Mouse (Mus musculus) neural tube, embryonic 13.5 days (tissue): ENCODE data around the gene Gm10959. TPM values are rescaled to one million over a fixed set of nuclear protein-coding genes. Genes with fewer than 3 reads are reported as not detected.
A peak's percentile ranks its signal among the peaks of the same experiment; 100 is the strongest.
"Not testable (repeated sequence)": the region's sequence is repeated elsewhere in the genome, so short reads cannot be mapped to it uniquely, and the experiment has no call there.

ENCODE experiments used
- ATAC-seq: fragments of 200-750 bp; cut with Nextera tagmentation; 2 replicates; pipeline ENCODE4 v1.8.0; 2017; ENCODE audit warnings: low read depth, mild to moderate bottlenecking, moderate TSS enrichment, moderate library complexity
- H3K27ac ChIP-seq: fragments of 300-500 bp; sonication (generic); replicated peaks from 2 replicates; pipeline ENCODE4 v1.5.1; 2015; ENCODE audit warnings: moderate library complexity, mild to moderate bottlenecking, inconsistent platforms
- H3K27me3 ChIP-seq: fragments of 300-500 bp; sonication (generic); 2 replicates; pipeline ENCODE4 v1.6.1; 2015; ENCODE audit warnings: mild to moderate bottlenecking, inconsistent platforms
- H3K36me3 ChIP-seq: fragments of 300-500 bp; sonication (generic); 2 replicates; pipeline ENCODE4 v1.6.1; 2015; ENCODE audit warnings: mild to moderate bottlenecking, inconsistent platforms
- H3K4me1 ChIP-seq: fragments of 300-500 bp; sonication (generic); replicated peaks from 2 replicates; pipeline ENCODE4 v1.6.1; 2015; ENCODE audit warnings: inconsistent platforms
- H3K4me2 ChIP-seq: fragments of 300-500 bp; sonication (generic); 2 replicates; pipeline ENCODE4 v1.6.1; 2015; ENCODE audit warnings: inconsistent platforms, mild to moderate bottlenecking, moderate library complexity
- H3K4me3 ChIP-seq: fragments of 300-500 bp; sonication (generic); 2 replicates; pipeline ENCODE4 v1.5.1; 2015; ENCODE audit warnings: mild to moderate bottlenecking, inconsistent platforms
- H3K9ac ChIP-seq: fragments of 300-500 bp; sonication (generic); 2 replicates; pipeline ENCODE4 v1.6.1; 2015; ENCODE audit warnings: moderate library complexity, mild to moderate bottlenecking, inconsistent platforms
- H3K9me3 ChIP-seq: fragments of 300-500 bp; sonication (generic); 2 replicates; pipeline ENCODE4 v1.6.1; 2016; ENCODE audit warnings: inconsistent platforms
- WGBS: fragments of 180-500 bp; shearing (Covaris S2); methylation state at CpG from one replicate; pipeline ENCODE4 v1.1.7; 2015; 5-methylcytosine and 5-hydroxymethylcytosine counted together
- polyA plus RNA-seq: library from polyadenylated mRNA; unstranded; fragments of >200 nt; fragmentation: Nextera tagmentation; extraction: Ambion mirVana; gene quantifications from 2 replicates; pipeline ENCODE4 v1.2.1, GENCODE M21; 2015

The Gm10959 gene
- polyA plus RNA-seq = not detected in 2 replicates

DNA sequence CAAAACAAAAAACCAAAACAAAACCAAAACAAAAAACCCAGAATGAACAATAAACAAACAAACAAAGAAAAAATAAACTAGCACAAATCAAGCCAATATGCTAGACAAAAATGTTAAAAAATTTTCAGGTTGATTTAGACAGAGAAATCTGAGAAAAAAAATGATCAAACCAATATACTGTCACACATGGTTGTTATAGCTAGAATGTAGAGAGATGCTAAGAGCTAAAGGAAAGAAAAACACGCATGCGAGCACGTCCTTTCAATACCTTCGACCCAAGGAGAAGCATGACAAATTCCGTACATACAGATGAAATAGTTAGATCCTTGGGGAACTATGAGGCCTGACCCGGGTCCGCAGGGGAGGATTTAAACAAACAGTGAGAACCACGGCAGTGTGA, at the start of gene Gm10959:
Gene Gm10959, minus strand, starts transcription at position 101 of the 400 bp plus-strand sequence.
- no peak for ATAC-seq
- Histone ChIP-seq H3K4me3 (no peak within 1 kb of the TSS), H3K9me3 (no peaks in the 10 kb centered on the region), H3K36me3 (no peaks in the 10 kb centered on the region), H3K27ac (no peak within 1 kb of the TSS), H3K4me2 (no peak within 1 kb of the TSS), H3K4me1 (no peaks in the 10 kb centered on the region; the same call in 1 of the 2 replicates), H3K27me3 (no peaks in the 10 kb centered on the region), H3K9ac (no peak within 1 kb of the TSS)
- whole genome bisulfite sequencing = 74% methylated on average over 8 of the region's 8 CpGs

DNA sequence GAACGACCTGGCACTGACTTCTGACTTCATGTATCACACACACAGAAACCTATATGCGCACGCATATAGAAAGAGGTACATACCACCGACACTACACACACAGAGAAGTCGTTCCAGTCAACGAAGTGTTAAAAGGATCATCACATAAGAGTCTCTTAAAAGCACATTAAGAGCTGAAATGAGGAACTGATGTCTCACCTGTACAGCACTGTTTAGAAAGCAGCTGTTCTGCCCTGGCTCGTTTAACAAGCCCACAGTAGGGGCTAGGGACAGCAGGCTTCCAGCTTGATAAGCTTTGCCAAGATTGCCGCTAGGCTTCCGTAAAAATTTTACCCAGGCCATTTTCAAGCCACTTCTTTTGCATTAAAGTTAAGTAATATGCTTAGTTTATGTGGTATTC, 49.2 kb upstream of the Gm10959 start:
- no peak overlapping the region for H3K4me2 ChIP-seq
- no peaks in the 10 kb centered on the region for H3K4me1 ChIP-seq
- no peak overlapping the region for H3K9ac ChIP-seq
- H3K4me3 ChIP-seq = no peak overlapping the region
- no peak for ATAC-seq
- no peak overlapping the region for H3K27ac ChIP-seq
- no peaks in the 10 kb centered on the region for H3K27me3 ChIP-seq
- peaks cover 6% of the 10 kb centered on the region for H3K36me3 ChIP-seq
- H3K9me3 ChIP-seq = no peaks in the 10 kb centered on the region
- 93% methylated on average over 9 of the region's 9 CpGs for WGBS

DNA sequence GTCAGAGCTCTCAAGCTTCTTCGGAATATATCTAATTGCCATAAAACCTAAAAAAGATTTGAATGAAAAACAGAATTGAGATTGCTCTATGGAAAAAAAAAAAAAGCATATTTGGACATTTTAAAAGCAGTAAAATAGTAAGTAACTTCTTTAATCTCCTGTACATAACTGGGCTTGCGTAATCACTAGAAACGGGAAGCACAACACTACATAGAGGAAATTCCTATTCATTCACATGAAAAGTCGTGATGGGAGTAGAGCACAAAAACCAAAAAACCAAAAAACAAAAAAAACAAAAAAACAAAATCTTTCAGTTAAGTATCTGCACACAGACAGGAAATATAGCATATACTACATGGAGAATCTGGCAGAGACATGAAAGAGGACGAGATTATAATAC, 45.1 kb upstream of the Gm10959 start:
- H3K9ac ChIP-seq = no peak overlapping the region
- no peaks in the 10 kb centered on the region for H3K27me3 ChIP-seq
- H3K4me3 ChIP-seq = no peak overlapping the region
- no peak overlapping the region for H3K4me2 ChIP-seq
- H3K9me3 ChIP-seq = no peaks in the 10 kb centered on the region
- 91% methylated on average over 5 of the region's 5 CpGs for WGBS
- no peak for ATAC-seq
- H3K4me1 ChIP-seq = no peaks in the 10 kb centered on the region
- peaks cover 13% of the 10 kb centered on the region for H3K36me3 ChIP-seq
- no peak overlapping the region for H3K27ac ChIP-seq

GRCm38 (mm10) chr3:122950129-122950528, 31.0 kb upstream of the Gm10959 start:
- H3K9me3 ChIP-seq = no peaks in the 10 kb centered on the region
- no peaks in the 10 kb centered on the region for H3K27me3 ChIP-seq
- 95% methylated on average over 2 of the region's 2 CpGs for WGBS
- ATAC-seq = no peak
- H3K4me2 ChIP-seq = no peak overlapping the region
- H3K27ac ChIP-seq = no peak overlapping the region
- H3K9ac ChIP-seq = no peak overlapping the region
- H3K4me1 ChIP-seq = no peaks in the 10 kb centered on the region
- peaks cover 29% of the 10 kb centered on the region for H3K36me3 ChIP-seq
- H3K4me3 ChIP-seq = no peak overlapping the region

DNA sequence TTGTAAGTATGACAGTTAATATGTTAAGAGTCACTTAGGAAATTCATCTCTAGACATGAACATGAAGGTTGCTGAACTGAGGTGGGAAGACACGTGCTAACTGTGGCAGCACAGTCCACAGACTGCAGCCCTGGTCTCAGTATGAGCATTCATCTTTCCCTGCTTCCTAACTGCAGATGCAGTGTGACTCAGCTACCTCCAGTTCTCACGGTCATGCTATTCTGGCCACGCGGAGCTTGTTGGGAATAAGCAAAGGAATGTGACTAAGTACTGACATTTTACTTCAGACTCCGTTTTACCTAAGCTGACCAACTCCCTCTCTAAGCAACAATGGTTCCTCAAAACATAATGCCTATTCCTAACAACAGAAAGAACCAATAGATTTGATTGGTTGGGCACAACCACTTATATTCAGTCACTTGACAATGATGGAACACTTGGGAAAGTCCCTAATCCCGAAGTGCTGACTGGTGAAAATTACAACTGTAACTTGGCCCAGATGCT, 24.3 kb upstream of the Gm10959 start:
- Histone ChIP-seq H3K4me2 (no peak overlapping the region), H3K27me3 (no peaks in the 10 kb centered on the region), H3K9me3 (no peaks in the 10 kb centered on the region), H3K27ac (no peak overlapping the region), H3K4me3 (no peak overlapping the region), H3K9ac (no peak overlapping the region), H3K4me1 (no peaks in the 10 kb centered on the region), H3K36me3 (peaks cover 6% of the 10 kb centered on the region; the same call in 1 of the 2 replicates)
- 80% methylated on average over 6 of the region's 6 CpGs for WGBS
- no peak for ATAC-seq

DNA sequence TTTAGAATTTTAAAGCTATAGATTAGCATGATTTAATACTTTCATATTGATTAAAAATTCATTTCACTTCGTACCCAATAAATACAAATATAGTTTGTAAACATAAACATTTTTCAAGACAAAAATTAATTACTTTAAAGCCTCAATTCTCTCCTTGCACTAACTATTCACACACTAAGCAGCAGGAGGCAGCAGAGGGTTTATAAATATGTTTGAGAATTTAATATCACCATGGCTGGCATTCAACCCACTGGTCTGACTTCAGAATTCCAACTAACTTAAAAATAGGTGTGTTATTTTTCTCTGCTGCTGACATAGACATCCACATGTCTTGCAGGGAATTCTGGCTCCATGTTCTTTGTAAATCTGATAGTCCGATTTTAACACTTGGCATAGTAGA, 20.1 kb upstream of the Gm10959 start:
- 85% methylated on average over 2 of the region's 2 CpGs for WGBS
- ATAC-seq = no peak
- H3K9ac ChIP-seq = no peak overlapping the region
- H3K36me3 ChIP-seq = peaks cover under 1% of the 10 kb centered on the region; the same call in 1 of the 2 replicates
- no peaks in the 10 kb centered on the region for H3K4me1 ChIP-seq
- no peaks in the 10 kb centered on the region for H3K9me3 ChIP-seq
- H3K27ac ChIP-seq = no peak overlapping the region
- no peaks in the 10 kb centered on the region for H3K27me3 ChIP-seq
- no peak overlapping the region for H3K4me3 ChIP-seq
- no peak overlapping the region for H3K4me2 ChIP-seq

DNA sequence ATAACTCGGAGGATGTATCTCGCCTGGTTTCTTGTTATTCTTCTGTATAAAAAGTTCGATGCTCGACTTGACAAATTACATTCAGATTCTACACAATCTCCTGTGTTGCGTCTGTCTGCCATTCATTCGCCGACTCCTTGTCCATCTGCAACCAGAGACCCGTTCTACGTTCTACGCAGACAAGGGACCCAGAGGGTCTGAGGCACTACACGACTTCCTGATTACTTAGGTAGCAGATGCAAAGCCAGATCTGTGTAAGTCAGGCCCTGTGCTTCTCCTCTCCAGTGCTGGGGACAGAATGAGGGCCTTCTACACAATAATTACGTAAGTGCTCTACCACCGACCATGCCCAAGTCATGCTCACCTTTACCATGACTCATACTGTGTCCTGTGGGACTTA, 18.0 kb upstream of the Gm10959 start:
- whole genome bisulfite sequencing = 79% methylated on average over 13 of the region's 13 CpGs

DNA sequence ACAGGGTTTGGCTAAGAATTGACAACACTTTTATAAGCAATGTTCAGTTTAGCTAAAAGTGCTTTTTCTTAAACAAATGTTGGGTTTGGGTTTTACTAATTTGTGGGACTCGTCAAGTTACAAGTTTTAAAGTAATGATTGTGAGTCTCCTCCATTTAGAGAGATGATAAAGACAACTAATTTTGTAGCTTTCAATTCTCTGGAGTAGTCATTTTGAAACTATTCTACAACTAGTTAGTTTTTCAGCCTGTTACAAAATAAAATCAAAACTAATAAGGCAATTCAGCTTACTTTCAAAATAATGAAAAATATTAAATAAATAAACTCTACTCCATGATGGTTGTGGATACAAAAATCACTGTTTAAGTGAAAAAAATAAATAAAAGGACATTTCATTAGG, 13.3 kb upstream of the Gm10959 start:
- H3K4me3 ChIP-seq = no peak overlapping the region
- ATAC-seq = no peak
- H3K27me3 ChIP-seq = no peaks in the 10 kb centered on the region
- no peaks in the 10 kb centered on the region for H3K9me3 ChIP-seq
- H3K36me3 ChIP-seq = peaks cover 6% of the 10 kb centered on the region
- no peak overlapping the region for H3K4me2 ChIP-seq
- no peak overlapping the region for H3K9ac ChIP-seq
- WGBS = 91% methylated on average over 1 of the region's 1 CpGs
- H3K4me1 ChIP-seq = no peaks in the 10 kb centered on the region
- no peak overlapping the region for H3K27ac ChIP-seq

More for the DNA sequence above, 18.0 kb upstream of the Gm10959 start:
- not testable (repeated sequence) for H3K4me2 ChIP-seq, H3K9ac ChIP-seq, H3K4me3 ChIP-seq, H3K27ac ChIP-seq, ATAC-seq, H3K27me3 ChIP-seq, H3K36me3 ChIP-seq, H3K9me3 ChIP-seq, H3K4me1 ChIP-seq

- Histone ChIP-seq H3K27me3 (no peaks in the 10 kb centered on the region), H3K9ac (no peak overlapping the region), H3K36me3 (peaks cover 6% of the 10 kb centered on the region), H3K9me3 (no peaks in the 10 kb centered on the region), H3K27ac (no peak overlapping the region), H3K4me2 (no peak overlapping the region), H3K4me3 (no peak overlapping the region), H3K4me1 (peaks cover 18% of the 10 kb centered on the region)
- no peak for ATAC-seq
- 94% methylated on average over 6 of the region's 6 CpGs for WGBS
Measured at GRCm38 (mm10) chr3:122929723-122930122, 10.6 kb upstream of the Gm10959 start.

- peak within 1 kb of the TSS; percentile 64 for H3K4me2 ChIP-seq
Measured at GRCm38 (mm10) chr3:122924009-122924914, 5.1 kb upstream of the Gm10959 start, which contains the start of gene 1810037I17Rik. Gene 1810037I17Rik, plus strand, starts transcription at chr3:122924203.

DNA sequence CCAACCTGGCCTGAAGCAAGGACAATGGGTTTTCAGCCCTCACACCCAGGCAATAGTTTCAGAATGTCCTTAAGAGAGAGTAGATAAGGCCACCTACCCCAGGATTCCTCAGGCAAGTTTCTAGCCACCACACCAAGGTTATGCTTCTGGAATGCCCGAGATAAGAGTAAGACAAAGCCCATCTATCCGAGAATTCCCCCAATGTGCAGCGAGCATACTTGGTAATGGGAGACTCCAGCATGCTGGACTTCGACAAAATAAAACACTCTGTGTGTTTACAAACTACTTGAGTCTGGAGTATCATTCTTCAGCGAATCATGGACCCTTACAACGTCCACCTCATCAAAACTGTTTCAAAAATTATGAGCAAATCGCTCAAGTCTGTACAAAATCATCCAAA, 4.0 kb upstream of the Gm10959 start:
- no peaks in the 10 kb centered on the region for H3K27me3 ChIP-seq
- H3K27ac ChIP-seq = no peak overlapping the region
- no peaks in the 10 kb centered on the region for H3K36me3 ChIP-seq
- H3K4me2 ChIP-seq = peak overlapping the region; percentile 64
- no peaks in the 10 kb centered on the region for H3K9me3 ChIP-seq
- ATAC-seq = no peak
- 72% methylated on average over 7 of the region's 7 CpGs for WGBS
- no peak overlapping the region for H3K4me3 ChIP-seq
- H3K9ac ChIP-seq = no peak overlapping the region
- peaks cover 18% of the 10 kb centered on the region for H3K4me1 ChIP-seq

More at GRCm38 (mm10) chr3:122924009-122924914, 5.1 kb upstream of the Gm10959 start, which contains the start of gene 1810037I17Rik:
- no peaks in the 10 kb centered on the region for H3K9me3 ChIP-seq
- H3K4me3 ChIP-seq = peak within 1 kb of the TSS; percentile 60
- peak within 1 kb of the TSS; percentile 73 for H3K9ac ChIP-seq
- H3K27me3 ChIP-seq = no peaks in the 10 kb centered on the region
- no peaks in the 10 kb centered on the region for H3K36me3 ChIP-seq
- H3K4me1 ChIP-seq = peaks cover 18% of the 10 kb centered on the region
- peak within 1 kb of the TSS; percentile 84 for H3K27ac ChIP-seq
- under 1% methylated on average over 68 of the region's 68 CpGs for WGBS
- ATAC-seq = peak; percentile 99

- no peak for ATAC-seq
- 87% methylated on average over 8 of the region's 8 CpGs for WGBS
- H3K9me3 ChIP-seq = no peaks in the 10 kb centered on the region
Measured at GRCm38 (mm10) chr3:122921676-122922527, 2.7 kb upstream of the Gm10959 start.

More at GRCm38 (mm10) chr3:122921676-122922527, 2.7 kb upstream of the Gm10959 start:
- H3K4me1 ChIP-seq = peaks cover 18% of the 10 kb centered on the region
- H3K36me3 ChIP-seq = no peaks in the 10 kb centered on the region
- no peak overlapping the region for H3K4me3 ChIP-seq
- H3K4me2 ChIP-seq = no peak overlapping the region
- H3K27ac ChIP-seq = no peak overlapping the region
- H3K27me3 ChIP-seq = no peaks in the 10 kb centered on the region
- H3K9ac ChIP-seq = no peak overlapping the region
